ENCODE assay signal across 14 mouse cellular contexts in the genomic region with DNA sequence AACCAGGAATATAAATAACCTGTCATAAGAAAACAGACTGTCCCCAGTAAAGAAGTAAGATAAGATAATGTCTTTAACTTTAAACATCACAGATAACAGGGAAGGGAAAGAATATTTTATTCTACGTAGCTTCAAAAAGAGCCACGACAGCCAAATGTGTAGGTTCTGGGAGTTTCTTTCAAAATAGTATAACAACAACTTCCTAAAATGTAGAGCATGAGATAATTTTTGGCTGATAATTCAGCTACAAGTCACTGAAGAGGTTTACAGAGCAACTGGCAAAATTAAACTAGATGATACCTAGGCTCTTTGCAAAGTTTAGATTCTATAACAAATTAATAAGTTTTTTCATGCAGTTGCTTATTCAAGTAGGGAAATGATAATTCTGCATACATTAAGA.
"Had no signal": no experiment of that assay in that cellular context is flagged by ENCODE, and none has a peak within 500 bp of the region (broad histone marks: within the 10 kb centered on the region; RNA-seq: fewer than 3 reads in every experiment).

No protein-coding gene starts in this region.

- DNase-seq: kidney, adult 18-20 months; kidney, postnatal 25 days; layer of hippocampus, adult 9-11 months; layer of hippocampus, postnatal 36 days; lung, adult 2 months; lung, postnatal 14 days; right cerebral cortex, postnatal 4 days; spleen, adult 18-20 months; thymus, postnatal 14 days had no signal

- H3K27me3 ChIP-seq: limb, embryonic 12.5 days; midbrain, embryonic 12.5 days; neural tube, embryonic 13.5 days had no signal

- H3K4me2 ChIP-seq: limb, embryonic 12.5 days; midbrain, embryonic 12.5 days; neural tube, embryonic 13.5 days had no signal

- H3K36me3 ChIP-seq: limb, embryonic 12.5 days; midbrain, embryonic 12.5 days; neural tube, embryonic 13.5 days had no signal

- H3K27ac ChIP-seq: liver, embryonic 14.5 days; midbrain, embryonic 12.5 days; neural tube, embryonic 13.5 days had no signal

- H3K4me1 ChIP-seq: midbrain, embryonic 12.5 days had no signal

- H3K9ac ChIP-seq: limb, embryonic 12.5 days; liver, embryonic 14.5 days; midbrain, embryonic 12.5 days; neural tube, embryonic 13.5 days had no signal

- H3K9me3 ChIP-seq: limb, embryonic 12.5 days; midbrain, embryonic 12.5 days; neural tube, embryonic 13.5 days had no signal

- H3K4me3 ChIP-seq: limb, embryonic 12.5 days; midbrain, embryonic 12.5 days; neural tube, embryonic 13.5 days had no signal

- ATAC-seq: midbrain, embryonic 16.5 days had no signal
